Mouse (Mus musculus): ENCODE data around the gene Myo3b.
"Not testable (repeated sequence)": the region's sequence is repeated elsewhere in the genome, so short reads cannot be mapped to it uniquely, and the experiment has no call there.

Myo3b gene

GRCm38 (mm10) chr2:70038752-70039151 lies at the start of gene Myo3b:
TSS of gene Myo3b (plus strand) at chr2:70039126.
- no peak for DNase-seq (ENCODE audit: low read depth, low spot score)

GRCm38 (mm10) chr2:69989224-69989623 lies 49.7 kb upstream of the Myo3b start:
- DNase-seq (ENCODE audit: low read depth, low spot score): no peak

- peak; percentile 61 for DNase-seq (ENCODE audit: low read depth, low spot score)
Measured at GRCm38 (mm10) chr2:69990647-69991046, 48.3 kb upstream of the Myo3b start.

- DNase-seq (ENCODE audit: low read depth, low spot score): not testable (repeated sequence)
Measured at GRCm38 (mm10) chr2:69994082-69994736, 44.7 kb upstream of the Myo3b start.

- no peak for DNase-seq (ENCODE audit: low read depth, low spot score)
Measured at GRCm38 (mm10) chr2:69994779-69995178, 44.1 kb upstream of the Myo3b start.

- no peak for DNase-seq (ENCODE audit: low read depth, low spot score)
Measured at GRCm38 (mm10) chr2:69999097-69999770, 39.7 kb upstream of the Myo3b start.

GRCm38 (mm10) chr2:70000316-70000715 lies 38.6 kb upstream of the Myo3b start:
- no peak for DNase-seq (ENCODE audit: low read depth, low spot score)

GRCm38 (mm10) chr2:70006492-70006891 lies 32.4 kb upstream of the Myo3b start:
- no peak for DNase-seq (ENCODE audit: low read depth, low spot score)

- no peak for DNase-seq (ENCODE audit: low read depth, low spot score)
Measured at GRCm38 (mm10) chr2:70012941-70013340, 26.0 kb upstream of the Myo3b start.

- no peak for DNase-seq (ENCODE audit: low read depth, low spot score)
Measured at GRCm38 (mm10) chr2:70018236-70018635, 20.7 kb upstream of the Myo3b start.

GRCm38 (mm10) chr2:70024454-70024853 lies 14.5 kb upstream of the Myo3b start:
- DNase-seq (ENCODE audit: low read depth, low spot score): no peak

GRCm38 (mm10) chr2:70025711-70026110 lies 13.2 kb upstream of the Myo3b start:
- DNase-seq (ENCODE audit: low read depth, low spot score): no peak

- DNase-seq (ENCODE audit: low read depth, low spot score): no peak
Measured at GRCm38 (mm10) chr2:70031472-70031871, 7.5 kb upstream of the Myo3b start.

GRCm38 (mm10) chr2:70034895-70035294 lies 4.0 kb upstream of the Myo3b start:
- no peak for DNase-seq (ENCODE audit: low read depth, low spot score)

GRCm38 (mm10) chr2:70035358-70035757 lies 3.6 kb upstream of the Myo3b start:
- no peak for DNase-seq (ENCODE audit: low read depth, low spot score)

- peak; percentile 52 for DNase-seq (ENCODE audit: low read depth, low spot score)
Measured at GRCm38 (mm10) chr2:70037221-70037620, 1.7 kb upstream of the Myo3b start.

GRCm38 (mm10) chr2:70044466-70044865 lies 5.5 kb downstream of the Myo3b start:
- no peak for DNase-seq (ENCODE audit: low read depth, low spot score)

GRCm38 (mm10) chr2:70047868-70048267 lies 8.9 kb downstream of the Myo3b start:
- DNase-seq (ENCODE audit: low read depth, low spot score): no peak

GRCm38 (mm10) chr2:70053803-70054202 lies 14.9 kb downstream of the Myo3b start:
- no peak for DNase-seq (ENCODE audit: low read depth, low spot score)

GRCm38 (mm10) chr2:70058201-70058600 lies 19.3 kb downstream of the Myo3b start:
- no peak for DNase-seq (ENCODE audit: low read depth, low spot score)

GRCm38 (mm10) chr2:70060359-70061345 lies 21.7 kb downstream of the Myo3b start:
- no peak for DNase-seq (ENCODE audit: low read depth, low spot score)

- no peak for DNase-seq (ENCODE audit: low read depth, low spot score)
Measured at GRCm38 (mm10) chr2:70065116-70065515, 26.2 kb downstream of the Myo3b start.
